Mouse (Mus musculus): ENCODE data around the gene Sqstm1.
A peak's percentile ranks its signal among the peaks of the same experiment; 100 is the strongest.
"Not testable (repeated sequence)": the region's sequence is repeated elsewhere in the genome, so short reads cannot be mapped to it uniquely, and the experiment has no call there.

Sqstm1 gene

DNA sequence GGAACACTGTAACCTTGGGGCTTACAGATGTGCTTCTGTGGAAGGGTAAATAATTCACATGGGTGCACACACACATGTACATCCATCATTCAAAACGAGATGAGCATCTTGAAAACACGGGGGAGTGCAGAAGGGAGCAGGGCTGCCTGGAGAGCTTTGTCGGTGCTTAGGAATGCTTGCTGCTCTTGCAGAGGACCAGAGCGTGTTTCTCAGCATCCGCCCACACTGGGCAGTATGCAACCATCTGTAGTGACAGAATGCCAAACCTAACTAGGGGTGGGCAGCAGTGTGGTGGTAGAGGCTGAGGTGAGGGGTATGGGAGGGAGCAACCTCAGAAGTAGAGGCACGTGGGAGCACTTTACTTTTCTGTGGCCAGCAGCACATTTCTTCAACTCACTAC, 33.5 kb downstream of the Sqstm1 start:
- peak; percentile 81 for DNase-seq (ENCODE audit: low read depth, low spot score)

DNA sequence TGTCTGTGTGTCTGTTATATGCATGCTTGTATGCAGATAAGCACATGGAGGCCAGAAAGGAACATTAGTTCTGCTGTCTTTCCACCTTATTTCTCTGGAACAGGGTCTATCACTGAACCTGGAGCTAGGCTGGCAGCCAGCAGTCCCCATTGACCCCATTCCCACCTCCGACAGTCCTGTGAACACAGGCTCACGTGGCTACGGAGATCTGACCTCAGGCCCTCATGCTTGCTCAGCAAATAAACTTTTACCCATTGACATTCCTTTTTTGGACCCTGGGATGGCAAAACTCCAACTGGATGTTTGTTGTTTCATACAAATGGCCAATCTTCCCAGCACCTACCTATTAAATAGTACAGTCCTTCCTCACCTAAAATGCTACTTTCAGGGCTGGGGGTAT, 34.3 kb downstream of the Sqstm1 start:
- no peak for DNase-seq (ENCODE audit: low read depth, low spot score)

DNA sequence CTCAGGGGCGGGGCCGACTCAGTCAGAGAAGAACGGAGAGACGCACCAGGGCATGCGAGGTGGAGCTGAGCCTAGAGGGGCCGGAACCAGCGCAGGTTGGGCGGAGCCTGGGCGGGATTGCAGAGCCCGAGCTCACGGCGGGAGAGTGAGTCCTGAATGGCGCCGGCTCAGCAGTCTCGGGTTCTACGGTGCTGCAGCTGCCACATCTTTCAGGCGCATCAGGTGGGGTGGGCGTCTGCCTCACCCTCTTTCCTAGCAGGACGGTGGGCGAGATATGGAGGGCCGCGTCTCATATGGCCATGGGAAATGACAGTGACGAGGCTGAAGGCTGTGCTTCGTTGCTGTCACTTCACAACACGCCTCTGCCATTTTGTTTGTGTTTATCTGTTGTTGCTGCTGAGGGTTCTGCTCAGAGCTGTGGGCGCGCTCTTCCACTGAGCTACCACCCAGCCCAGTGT, 35.9 kb downstream of the Sqstm1 start:
- peak; percentile 99 for DNase-seq (ENCODE audit: low read depth, low spot score)

DNA sequence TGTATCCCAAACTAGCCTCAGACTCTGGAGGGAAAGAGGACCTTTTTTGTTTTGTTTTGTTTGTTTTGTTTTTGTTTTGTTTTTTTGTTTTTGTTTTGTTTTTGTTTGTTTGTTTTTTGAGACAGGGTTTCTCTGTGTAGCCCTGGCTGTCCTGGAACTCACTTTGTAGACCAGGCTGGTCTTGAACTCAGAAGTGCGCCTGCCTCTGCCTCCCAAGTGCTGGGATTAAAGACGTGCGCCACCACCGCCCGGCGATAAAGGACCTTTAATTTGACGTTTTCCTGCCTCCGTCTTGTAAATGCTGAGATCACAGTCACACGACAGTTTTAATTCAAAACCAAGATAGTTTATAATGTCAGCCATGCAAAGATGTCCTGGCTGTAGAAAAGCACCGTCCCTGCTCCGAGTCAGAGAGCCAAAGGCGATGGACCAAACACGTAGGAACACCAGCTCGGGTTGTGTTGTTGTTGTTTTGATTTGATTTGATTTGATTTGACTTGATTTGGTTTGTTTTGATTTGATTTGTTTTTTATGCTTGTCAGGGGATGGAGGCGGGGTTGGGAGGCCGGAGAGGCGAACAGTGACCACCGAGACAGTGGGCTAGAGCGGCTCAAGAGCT, 36.4 kb downstream of the Sqstm1 start, which contains the start of gene Mrnip:
Gene Mrnip, plus strand, starts transcription at position 334 of the 619 bp plus-strand sequence.
- DNase-seq (ENCODE audit: low read depth, low spot score): not testable (repeated sequence)

DNA sequence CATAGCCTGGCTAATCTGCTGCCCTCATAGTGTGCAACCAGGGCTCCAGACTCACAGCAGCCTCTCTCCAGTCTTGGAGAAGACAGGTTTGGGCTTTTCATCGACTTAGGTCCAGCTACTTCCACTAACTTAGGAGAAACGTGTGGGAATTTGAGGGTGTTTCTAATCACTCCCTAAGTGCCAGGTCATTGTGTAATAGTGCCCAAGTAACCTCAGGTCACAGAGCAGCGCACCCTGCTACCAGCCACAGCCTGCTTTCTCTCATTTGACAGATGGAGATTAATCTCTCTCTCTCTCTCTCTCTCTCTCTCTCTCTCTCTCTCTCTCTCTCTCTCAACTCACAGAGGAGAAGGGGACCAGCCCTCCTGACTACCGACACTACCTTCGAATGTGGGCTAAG, 42.3 kb downstream of the Sqstm1 start:
- no peak for DNase-seq (ENCODE audit: low read depth, low spot score)

DNA sequence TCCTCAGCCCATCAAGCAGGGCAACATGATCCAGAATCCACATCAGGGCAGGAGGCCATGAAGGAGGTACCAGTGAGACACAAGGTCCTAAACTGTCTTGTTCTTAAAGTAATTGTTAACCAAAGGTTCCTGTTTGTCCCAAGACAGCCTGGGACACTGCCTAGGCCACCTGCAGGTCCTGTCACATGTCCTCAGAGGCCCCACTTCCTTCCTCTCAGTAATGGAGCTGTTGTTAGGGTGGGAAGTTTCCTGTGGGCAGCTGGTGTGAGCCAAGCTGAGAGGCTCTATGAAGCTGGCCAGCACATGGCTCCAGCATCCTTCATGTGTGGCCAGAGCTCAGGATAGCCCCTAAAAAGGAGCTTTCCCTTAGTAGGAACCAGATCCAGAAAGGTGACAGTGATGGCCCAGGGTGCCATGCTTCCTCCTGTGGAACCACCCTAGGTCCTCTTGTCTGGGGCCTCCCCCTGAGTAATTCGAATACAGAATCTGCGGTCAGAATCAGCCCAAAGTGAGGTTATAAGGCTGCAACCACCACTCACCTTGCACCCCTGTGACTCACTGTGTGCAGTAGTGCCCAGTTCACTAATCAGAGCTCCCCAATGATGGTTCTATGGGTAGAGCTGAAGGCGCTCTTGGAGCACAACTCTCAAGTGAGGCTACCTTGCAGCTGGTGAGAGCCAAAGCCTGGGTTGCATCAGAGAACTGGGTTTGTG, 48.1 kb downstream of the Sqstm1 start:
- DNase-seq (ENCODE audit: low read depth, low spot score): no peak

DNA sequence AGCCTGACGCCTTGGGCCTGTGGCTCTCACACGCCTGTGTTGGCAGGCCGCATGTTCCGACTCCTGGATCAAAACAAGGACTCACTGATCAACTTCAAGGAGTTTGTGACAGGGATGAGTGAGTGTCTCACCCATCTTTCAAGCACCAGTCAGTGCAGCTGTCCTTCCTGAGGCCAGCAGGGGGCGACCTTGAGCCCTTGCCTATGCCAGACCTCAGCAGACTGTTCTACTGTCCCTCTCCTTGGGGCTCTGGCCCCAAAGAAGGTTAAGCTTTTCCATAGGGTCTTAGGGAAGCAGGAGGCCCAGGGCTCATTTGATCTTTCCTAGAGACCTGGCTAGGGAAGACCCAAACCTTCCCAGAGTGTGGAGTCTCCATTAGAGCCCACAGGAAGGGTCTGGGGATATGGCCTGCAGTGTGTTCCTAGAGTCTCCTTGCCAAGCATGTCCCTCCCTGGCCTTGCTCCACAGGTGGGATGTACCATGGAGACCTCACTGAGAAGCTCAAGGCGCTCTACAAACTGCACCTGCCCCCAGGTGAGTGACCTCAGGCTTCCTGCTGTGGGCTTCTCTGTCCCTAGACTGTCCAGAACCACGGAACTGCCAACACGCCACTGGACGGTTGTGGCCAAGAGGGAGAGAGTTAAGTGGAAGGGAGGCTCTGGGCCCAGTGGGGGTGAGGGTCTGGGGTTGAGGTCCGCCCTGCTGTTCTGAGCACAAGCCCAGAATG, 48.9 kb downstream of the Sqstm1 start:
- DNase-seq (ENCODE audit: low read depth, low spot score): peak; percentile 78

DNA sequence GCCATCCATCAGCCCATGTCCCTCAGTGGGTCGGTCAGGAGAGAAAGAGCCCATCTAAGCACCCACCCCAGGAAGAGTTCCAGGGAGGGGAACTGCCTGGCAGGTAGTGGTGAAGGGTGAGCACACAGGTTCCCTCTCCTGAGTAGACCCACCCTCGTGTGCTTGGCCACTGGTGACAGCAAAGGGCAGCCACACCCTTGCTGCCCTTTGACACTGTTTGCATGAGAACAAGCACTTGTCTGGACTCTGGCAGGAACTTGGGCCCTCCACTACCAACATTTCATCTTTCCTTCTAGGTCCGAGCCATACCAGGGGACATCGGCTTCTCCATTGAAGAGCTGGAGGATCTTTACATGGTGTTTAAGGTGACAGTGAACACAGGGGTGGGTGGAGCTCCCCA, 51.3 kb downstream of the Sqstm1 start:
- no peak for DNase-seq (ENCODE audit: low read depth, low spot score)

DNA sequence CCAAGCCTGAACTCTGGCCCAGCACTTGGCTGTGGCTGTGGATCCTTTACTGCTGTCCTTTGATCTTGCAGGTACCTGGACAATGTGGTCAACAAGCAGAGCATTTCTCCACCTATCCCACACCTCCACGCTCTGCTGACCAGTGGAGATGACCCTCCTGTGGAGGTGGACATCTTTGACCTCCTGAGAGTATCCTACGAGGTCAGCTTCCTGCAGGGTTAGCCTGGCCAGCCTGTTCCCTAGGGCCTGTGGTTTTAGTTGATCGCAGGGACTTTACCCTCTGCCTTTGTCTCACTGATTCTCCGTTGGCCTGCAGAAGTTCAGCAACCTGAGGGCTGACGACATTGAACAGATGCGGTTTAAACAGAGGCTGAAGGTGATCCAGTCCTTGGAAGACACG, 52.3 kb downstream of the Sqstm1 start:
- no peak for DNase-seq (ENCODE audit: low read depth, low spot score)

DNA sequence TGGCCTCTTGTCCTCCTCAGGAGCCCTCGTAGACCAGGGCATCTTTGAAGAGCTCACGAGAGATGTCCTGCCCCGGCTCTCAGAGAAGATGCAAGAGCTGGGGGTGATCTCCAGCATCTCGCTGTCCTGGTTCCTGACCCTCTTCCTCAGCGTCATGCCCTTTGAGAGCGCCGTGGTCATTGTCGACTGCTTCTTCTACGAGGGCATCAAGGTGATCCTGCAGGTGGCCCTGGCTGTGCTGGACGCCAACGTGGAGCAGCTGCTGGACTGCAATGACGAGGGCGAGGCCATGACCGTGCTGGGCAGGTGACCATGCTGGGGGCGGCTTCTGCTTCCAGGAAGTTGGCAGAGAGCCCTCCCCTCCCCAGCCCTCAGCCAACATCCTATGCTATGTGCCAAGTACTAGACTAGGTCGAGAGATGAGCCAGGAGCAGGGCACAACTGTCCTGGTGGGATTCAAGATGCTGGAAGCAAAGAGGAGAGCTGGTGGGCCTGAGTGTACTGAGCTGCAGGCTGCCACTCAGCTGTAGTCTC, 53.8 kb downstream of the Sqstm1 start:
- peak; percentile 39 for DNase-seq (ENCODE audit: low read depth, low spot score)

DNA sequence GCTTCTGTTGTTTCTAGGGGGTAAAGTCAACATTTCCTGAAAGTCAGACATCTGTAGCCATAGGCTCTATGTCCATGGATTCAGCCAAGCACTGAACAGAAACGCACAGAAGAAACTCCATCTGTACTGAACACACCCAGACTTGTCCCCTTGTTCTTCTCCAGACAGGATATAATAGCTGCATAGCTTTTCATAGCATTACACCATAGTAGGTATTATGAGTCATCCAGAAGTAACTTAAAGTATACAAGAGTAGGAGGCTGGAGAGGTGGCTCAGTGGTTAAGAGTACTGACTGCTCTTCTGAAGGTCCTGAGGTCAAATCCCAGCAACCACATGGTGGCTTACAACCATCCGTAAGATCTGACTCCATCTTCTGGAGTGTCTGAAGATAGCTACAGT, 54.8 kb downstream of the Sqstm1 start:
- no peak for DNase-seq (ENCODE audit: low read depth, low spot score)

DNA sequence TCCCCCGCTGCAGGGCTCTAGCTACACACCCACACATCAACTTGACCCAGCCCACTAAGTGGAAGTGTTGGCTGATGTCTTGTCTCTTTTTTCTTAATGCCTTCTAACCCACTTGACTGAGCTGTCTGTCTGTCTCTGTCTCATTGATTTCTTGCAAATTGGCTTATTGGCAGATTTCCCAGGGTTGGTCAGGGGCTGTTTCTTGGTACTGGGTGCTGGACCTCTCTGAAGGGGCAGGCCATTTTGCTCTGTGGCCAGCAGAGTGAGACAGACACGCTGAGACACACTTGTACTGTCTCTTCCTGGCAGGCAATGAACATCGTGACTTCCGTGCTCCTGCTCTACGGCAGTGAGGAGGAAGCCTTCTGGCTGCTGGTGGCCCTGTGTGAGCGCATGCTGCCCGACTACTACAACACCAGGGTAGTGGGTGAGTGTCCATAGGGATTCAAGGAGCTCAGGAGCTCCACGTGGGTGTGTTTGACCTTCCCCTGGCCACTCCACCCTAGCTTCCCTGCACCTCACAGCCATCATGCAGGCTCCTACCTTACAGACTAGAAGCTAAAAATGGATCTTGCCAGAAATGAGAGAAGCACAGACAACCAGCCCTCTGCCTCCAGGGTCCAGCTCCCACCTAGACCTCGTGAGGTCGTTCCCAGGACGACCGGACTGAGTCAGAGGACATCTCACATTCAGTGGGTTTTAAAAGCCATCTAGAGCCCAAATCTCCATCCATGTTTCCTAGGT, 55.7 kb downstream of the Sqstm1 start:
- DNase-seq (ENCODE audit: low read depth, low spot score): peak; percentile 68

DNA sequence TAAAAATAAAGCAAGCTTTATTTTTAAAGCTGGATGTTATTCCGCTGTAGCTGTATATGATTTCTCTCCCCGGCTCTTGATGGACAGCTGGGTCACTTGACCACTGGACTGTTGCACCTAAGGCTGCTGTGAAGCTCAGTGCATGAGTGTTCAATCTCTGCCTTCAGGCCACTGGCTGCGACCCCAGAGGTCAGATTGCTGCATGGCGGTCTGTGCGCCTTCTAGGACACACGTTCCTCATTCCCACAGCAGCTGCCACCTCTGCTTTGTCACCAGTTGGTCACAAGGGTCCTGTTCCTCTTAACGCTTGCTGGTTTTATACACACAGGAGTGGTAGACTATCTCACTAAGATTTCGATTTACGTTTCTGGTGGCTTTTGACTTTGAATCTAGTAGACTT, 56.5 kb downstream of the Sqstm1 start:
- no peak for DNase-seq (ENCODE audit: low read depth, low spot score)

DNA sequence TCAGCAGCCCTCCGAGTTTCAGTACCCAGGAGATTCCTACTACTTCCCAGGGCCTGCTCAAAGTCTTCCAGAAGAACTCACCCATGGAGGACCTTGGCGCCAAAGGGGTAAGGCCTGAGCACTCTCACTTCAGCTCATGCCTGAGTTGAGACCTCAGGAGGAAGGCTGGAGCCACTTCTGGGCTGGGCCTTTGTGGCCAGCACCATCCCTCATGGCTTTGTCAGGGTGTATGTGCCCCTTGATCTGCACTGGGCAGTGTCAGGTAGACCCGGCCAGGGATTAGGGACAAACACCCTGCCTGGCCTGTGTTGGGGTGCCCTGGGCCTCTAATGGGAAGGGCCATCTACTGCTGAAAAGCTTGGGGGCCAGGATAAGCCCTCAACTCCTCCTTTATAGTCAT, 59.3 kb downstream of the Sqstm1 start:
- no peak for DNase-seq (ENCODE audit: low read depth, low spot score)

DNA sequence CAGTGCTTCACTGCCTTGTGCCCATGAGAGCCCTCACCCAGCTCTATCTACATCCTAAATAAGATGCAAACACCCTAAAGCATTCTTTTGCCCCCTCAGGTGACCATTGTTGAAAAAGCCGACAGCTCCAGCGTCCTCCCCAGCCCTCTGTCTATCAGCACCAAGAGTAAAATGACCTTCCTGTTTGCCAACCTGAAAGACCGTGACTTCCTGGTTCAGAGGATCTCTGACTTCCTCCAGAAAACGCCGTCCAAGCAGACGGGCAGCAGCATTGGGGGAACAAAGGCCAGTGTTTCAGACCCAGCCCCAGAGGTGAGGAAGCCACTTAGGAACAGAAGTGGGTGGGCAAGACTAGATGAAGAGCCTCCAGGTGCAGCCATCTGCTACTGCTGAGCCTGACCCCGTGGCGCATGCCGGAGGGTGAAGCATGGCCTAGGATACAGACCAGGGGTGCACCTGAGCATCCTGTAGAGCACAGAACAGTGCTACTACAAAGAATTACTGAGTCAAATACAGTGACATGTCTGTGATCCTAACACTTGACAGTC, 61.0 kb downstream of the Sqstm1 start:
- no peak for DNase-seq (ENCODE audit: low read depth, low spot score)
